Mouse (Mus musculus): ENCODE measurements around the gene Msmo1. TPM values are rescaled to one million over a fixed set of nuclear protein-coding genes. Genes with fewer than 3 reads are reported as not detected.

Msmo1 gene
- 56.0 and 65.6 TPM in 2 replicates for polyA plus RNA-seq (2012; rRNA removed)

DNA sequence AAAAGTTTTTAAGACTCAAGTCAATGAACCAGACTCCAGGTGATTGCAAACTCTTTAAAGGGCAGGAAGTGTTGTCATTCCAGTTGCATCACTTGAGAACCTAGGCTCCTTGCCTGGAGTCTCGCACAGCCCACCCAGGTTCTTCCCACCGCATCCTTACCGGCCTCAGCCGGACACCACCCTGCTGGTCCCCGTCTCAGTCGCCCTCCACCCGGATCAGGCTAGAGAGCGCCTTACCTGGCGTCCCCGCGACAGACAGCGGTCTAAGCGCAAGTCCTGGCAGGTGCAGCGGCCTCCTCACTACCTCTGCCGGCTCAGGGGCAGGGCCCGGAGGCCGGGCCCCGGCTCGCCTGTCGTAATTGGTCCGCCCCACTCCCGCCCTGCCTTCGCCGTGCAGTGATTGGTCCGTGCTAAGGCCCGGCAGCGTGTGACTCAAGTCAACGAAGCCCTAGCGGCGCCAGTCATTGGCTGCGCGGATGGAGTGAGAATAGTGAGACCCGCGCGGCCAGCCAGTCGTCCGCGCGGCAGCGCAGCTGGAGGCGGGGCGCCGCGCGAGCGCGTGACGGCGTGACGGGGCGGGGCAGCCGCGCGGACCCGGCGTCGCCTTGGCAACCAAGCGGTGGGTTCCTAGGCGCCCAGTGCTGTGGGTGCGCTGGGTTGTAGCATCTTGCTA is at the start of gene Msmo1:
Gene Msmo1 (minus strand): TSS at position 522 of the 673 bp plus-strand sequence.

GRCm38 (mm10) chr8:64692651-64693201 is 40.9 kb downstream of the Msmo1 start, which contains the start of gene Cpe:
TSS of gene Cpe (minus strand) at chr8:64693054.

Other genes with a start within 250 kb of the Msmo1 start
- 0.74 and 1.8 TPM in 2 replicates for gene Cpe, start 40.7 kb downstream of the Msmo1 start, polyA plus RNA-seq (2012; rRNA removed)
- gene Klhl2, start 116.2 kb upstream of the Msmo1 start, polyA plus RNA-seq (2012; rRNA removed), result 3.3 and 3.6 TPM in 2 replicates
- gene Tmem192, start 213.4 kb upstream of the Msmo1 start, polyA plus RNA-seq (2012; rRNA removed), result 6.7 and 7.1 TPM in 2 replicates

All from liver, embryonic 14 days (tissue).